Mouse (Mus musculus) hindlimb bud, embryonic 11.5 days (tissue): ENCODE data around the gene Usp6nl.

Source experiments
- DNase-seq: peaks from one replicate; pipeline ENCODE4 v3.0.0-alpha.2; 2012; ENCODE audit warnings: low read depth, low spot score; ENCODE audit errors: extremely low spot score

Gene Usp6nl

DNA sequence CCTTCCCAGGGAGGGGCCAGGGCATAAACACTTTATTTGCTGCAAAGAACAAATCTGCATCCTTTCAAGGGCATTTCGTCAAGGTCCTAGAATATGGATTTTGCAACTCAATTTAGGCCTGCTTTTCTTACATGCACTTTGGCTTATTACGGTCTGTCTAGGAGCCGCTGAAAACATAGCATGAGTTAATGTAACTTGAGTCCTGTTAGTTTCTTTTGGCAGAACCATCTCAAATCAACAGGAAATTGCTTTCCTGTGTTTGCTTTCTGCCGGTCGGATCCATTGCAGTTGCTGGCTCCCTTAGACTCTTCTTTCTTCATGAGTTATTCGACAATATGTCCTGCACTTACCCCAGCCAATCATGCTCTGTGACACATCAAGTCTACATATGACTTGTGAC is 143.9 kb downstream of the Usp6nl start:
- DNase-seq: no peak

DNA sequence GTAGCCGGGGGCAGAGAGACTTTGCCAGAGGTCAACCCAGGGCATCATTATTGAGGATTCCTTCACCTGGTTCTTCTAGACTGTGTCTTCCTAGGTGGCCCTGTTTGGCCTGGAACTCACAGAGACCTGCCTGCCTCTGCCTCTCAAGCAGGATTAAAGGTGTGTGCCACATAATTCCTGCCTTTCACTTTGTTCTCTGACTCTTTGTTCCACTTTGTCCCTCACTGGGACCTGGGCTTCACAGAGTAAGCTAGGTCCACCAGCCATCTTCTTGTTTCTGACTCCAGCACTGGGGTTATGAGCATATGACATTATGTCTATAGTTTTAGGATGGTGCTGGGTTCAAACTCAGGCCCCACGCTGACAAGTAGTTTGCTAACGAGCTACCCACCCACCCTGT is 144.9 kb downstream of the Usp6nl start:
- no peak for DNase-seq

DNA sequence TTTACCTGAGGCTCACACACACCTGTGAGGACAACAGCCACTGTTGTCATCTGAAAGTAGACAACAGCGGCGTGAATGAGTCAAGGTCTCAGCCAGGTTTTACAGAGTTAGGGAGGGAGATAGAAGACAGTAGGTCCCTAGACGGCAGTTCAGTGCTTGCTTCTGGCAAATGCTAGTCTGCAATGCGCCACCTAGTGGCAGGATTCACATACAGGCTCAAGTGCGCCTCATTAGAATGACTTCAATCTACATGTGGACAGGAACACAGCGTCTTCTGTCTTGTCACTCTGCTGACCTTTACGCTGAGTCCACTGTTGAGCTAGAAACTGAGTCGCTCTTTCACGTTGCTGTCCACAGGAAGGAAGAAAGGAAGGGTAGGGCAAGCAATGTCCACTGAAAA is 146.7 kb downstream of the Usp6nl start:
- peak; percentile 71 for DNase-seq

DNA sequence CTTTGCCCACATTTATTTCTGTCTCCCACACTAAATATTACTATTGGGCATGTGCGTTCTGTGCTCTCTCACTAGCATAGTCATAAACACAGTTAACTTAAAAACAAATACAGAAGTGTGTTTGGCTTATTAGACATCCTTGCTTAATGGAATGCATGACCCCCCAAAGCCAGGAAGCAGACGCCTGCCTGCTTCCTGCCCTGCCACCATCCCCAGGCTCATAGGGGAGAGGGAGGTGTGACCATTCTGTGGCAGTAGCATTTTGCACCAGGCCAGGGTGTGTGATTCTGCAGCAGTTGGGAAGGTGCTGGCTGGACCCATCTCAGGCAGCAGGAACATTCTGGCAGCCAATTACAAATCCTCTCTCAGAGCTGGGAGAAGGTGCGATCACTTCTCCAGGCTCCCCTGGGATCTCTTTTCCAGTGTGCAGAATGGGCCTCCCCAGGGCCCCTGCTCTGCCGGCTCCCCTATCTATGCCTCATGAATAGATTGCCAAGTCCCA is 148.7 kb downstream of the Usp6nl start:
- DNase-seq: no peak

DNA sequence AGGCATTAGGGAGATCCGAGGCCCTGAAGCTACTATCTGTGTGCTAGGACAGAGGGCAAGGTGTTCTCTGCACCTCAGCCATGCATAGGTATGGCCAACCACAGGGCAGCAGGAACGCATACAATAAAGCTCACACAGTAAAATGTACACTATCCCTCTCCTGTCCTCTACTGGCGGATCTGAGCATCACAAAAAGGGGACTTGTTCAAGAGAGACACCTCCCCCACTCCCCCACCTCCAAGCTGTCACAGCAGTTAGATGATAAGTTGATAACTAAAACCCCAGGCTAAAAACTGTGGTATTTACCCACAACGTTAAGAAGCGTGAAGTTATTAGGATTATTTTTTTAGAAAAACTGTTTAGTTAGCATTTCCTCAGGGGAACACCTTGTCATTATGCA is 151.4 kb downstream of the Usp6nl start:
- no peak for DNase-seq

DNA sequence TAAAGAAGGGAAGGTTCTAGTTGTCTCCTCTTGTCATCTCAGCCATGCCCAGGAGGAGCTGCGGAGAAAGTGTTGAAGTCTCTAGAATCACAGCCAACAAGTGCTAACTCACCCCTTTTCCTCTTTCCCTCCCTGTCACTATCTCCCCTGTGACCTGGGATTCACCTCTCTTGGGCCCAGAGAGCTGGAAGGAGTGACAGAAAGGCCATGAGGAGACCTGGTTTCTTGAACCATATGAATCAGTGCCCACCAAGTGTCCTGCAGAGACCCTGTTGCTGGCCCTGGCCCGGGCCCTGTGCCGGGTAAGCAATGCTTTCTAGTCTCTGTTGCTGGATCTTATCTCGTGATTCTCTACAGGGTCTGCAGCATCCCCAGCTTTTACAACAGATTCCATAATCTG is 155.4 kb downstream of the Usp6nl start:
- no peak for DNase-seq

DNA sequence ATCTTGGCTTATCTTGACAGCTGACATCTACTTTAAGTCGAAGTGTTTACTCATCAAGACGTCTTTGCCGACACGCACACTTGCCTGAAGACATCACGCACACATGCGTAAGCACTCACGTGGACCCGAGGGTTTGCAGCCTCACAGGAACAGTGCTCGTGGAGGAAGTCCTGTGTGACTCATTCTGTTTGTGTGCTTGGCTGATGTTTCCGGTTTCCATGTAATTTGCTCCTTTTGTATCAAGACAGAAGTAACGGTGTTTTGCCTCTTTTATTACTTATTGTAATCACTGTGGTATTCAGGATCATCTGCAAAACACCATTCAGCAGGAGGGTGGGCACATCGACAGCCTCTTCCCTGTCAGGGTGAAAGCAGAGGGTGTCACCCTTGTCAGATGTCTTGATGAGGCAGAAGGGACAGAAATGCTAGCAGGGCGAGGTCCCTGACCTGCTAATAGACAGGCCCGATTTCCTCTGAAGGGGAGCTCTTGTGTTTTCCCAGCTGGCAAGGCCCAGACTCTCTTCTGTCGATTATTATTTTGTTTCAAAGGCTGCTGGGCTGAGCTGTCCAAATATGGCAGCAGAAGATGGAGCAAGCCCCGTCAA is 156.0 kb downstream of the Usp6nl start:
- no peak for DNase-seq

DNA sequence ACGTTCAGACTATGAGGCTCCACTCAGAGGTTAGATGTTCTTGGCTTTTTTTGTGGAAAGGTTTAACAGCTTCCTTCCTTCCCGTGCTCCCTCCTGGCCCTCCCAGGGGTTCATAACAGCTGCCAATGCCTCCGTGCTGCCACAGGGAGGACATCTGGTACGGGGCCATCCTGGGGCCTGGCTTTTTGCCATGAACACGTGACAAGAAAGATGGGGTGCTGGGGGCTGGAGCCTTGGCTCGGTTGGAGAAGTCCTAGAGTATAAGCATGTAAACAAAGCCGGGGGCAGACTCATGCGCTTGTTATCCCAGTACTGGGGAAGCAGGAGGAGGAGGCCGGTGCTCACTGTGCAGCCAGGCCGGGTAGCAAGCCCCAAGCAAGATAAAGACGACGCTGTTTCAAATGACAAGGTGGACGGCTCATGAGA is 156.5 kb downstream of the Usp6nl start:
- DNase-seq: no peak

DNA sequence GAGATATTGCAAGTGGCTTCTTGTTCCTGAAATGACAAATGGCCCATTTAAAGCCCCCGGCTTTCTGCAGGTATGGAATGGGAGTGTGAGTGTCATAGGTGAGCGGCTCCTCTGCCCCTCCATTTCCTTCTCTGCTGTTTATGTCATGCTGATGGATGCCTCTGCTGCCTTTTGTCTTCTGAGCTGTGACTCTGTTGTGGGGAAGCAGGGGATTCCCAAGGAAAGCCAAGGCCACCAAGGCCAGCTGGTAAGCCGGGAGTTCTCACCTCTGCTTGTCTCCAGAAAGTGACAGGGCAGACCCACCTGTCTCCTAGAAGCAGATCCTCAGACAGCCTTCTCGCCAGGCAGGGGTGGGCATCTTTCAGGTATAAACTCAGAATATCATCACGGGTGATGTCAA is 157.2 kb downstream of the Usp6nl start:
- DNase-seq: no peak

DNA sequence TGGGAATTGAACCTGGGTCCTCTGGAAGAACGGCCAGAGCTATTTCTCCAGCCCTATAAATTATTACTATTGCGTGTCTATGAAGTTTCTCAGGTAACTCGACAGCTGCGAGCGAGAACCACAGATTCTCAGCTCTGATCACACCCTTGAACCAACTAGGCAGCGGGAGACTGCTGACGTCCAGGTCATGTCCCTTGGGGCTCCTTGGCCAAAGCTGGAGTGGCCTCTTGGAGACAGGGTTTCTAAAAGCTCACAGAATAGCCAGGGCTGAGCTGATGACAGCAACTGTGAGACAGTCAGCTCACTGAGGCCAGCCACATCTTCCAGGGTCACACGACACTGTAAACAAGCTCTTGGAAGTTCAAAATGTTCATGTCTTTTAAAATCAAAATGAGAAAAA is 159.5 kb downstream of the Usp6nl start:
- no peak for DNase-seq

DNA sequence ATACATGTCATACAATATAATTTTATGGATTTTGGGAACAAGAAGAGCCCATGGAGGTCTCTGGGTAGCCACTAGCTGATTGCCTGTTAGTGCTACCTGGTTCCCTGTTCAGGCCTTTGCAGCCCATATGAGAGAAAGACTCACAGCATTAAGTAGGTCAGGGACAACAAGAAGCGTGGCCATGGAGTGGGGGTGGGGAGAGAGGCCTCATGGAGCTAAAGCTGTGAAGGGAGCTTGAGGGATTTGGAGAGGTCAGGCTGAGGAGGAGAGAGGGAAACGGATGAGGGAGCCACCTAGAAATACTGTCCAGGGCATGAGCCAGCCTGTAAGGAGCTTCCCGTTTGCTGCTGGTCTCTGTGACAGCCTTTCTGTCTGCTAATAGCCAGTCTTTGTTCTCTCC is 159.9 kb downstream of the Usp6nl start:
- no peak for DNase-seq

DNA sequence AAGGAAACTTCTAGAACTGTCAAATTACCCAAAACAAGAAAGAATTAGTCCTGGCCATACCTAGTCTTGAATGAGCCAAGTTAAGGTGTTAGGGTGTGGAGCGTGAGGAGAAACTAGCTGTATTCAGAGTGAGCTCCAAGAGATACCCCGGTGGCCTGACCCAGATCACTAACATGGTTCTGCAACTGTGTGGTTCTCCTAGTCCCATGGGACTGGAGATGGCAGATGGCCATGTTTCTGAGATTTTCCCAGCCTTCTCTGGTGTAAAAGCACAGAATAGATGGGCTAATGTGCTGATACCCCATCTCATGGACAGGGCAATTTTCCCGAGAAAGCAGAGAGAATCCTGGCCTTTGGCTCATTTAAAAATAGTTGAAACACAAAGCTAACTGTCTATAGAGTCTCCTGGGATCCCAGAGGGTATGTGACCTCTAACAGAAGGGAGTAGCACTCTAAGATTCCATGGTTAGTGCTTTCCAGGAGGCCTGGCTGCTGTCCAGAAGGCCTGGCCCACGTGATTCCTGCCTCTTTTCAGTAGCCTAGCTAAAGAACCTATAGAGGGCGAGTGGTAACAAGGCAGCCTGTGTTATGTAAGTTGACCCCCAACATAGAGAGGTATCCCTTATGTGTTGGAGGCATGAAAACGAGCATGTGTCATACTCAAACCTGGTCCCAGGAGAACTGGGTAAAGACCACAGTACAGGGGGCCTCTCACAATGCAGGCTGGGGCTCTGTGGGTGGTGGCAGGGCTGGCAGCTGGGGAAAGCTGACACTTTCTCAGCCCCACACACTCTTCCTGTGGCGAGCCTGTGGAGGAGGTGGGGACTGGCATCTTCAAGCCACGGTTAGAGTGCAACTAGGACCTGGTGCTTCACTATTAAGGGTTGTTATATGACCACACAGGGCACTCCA is 160.9 kb downstream of the Usp6nl start:
- no peak for DNase-seq

DNA sequence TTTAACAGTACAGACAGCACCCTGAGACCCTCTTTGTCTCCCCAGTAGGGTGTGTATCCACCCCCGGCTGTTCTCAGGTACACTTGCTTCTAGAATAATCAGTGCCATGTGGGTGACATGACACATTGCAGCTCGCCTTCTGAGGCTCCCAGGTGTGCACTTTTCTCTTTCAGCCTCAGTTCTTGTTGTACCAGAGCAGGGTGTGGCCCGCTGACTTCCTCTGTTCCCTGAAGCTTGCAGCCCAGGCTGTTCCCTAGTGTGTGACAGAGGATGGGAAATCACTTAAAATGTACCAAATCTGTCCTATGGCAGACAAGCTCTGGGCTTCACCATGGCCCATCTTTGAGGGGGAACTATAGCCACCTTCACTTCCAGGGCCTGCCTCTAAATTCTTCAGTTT is 161.7 kb downstream of the Usp6nl start:
- no peak for DNase-seq

DNA sequence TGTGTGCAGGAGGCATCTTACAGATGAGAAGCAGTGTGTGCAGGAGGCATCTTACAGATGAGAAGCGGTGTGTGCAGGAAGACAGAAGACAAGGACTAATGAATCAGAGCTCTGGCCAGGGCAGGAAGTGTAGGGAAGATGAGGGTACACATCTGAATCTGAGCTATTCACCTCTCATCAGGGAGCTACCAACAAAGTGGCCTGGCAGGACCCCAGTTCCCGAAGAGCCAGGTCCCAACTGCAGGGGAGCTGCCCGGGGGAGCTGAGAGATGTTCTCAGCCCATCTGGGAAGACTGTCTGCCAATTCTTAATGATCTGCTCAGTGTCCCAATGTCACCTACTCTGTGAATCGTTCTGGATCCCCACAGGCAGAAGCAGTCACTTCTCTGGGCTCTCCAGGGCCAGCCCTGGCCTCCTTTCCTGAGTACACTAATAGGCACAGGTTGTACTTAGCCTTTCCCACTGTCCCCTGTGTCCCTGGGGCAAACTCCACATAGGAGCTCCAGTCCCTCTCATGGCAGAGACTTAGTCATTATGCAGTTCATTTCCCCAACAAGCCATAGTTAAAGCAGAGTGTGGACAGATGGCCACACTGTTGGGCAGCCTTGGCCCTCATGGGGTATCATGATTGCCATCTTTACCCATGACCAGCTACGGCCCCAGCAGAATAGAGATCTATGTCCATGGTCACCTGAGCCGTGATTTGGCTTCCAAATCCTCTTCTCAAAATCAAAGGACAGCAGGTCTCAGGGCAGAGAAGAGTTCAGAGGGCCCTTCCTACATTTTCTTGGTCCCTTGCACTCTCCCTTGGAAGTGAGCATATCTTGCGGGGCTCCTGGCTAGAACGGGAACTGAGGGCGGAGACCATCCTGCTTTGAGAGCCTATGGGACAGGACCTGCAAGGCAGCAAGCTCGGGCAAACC is 165.4 kb downstream of the Usp6nl start:
- DNase-seq: no peak

DNA sequence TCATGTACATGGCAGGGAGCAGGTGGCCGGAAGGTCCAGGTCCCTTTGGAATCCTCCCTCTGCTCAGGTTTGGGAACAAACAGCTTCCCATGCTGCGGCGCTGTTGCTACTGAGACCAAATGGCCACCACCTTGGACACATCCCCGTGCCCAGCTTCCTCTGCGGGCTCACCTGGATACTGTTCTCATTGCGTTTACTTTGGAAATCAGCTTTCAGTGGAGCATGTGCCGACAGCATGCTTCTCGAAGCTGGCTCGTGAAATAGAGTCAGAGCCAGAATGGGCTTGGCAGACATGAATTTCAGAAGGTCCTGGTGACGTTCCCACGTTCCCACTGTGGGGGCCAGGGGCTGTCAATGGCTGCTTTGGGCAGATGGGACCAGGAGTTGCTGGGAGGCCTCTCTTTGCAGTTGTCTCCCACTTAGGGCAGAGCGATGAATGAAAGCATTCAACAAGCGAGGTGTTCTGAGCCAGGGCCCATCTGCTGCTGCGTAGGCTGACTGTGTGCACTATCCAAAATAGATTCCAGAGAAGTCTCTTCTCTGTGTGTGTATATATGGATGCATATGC is 166.1 kb downstream of the Usp6nl start:
- no peak for DNase-seq

DNA sequence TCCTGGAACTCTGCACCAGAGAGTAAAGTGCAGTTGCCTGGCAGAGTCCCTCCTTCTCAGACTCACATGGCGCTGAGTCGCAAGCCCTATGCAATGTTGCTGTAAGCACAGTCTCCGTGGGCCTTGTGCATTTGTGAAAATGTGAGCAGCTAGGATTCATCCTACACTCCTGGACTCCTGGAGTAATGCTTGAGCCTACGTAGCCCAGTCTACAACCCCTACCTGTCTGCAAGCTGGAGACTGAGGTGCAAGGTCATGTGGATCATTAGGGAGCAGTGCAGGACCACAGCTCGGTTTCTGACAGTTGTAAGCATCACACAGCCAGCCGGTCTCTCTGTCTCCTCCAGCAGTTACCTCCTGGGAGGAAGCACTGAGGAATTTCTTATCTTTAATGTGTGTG is 167.6 kb downstream of the Usp6nl start:
- DNase-seq: no peak

DNA sequence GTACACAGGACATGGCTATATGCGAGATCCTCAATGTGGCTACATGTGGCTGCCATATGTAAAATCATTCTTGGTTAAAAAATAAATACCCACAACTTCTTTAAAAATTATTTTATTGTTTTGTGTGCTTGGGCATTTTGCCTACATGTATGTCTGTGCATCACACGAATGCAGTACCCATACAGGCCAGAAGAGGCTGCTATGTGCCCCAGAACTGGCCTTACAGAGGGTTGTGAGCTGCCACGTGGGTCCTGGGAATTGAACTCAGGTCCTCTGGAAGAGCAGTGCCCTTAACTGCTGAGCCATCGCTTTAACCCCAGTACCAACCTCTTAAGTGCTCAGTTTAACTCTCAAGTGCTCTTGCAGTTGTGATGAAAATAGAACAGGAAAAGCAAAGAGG is 168.4 kb downstream of the Usp6nl start:
- no peak for DNase-seq

DNA sequence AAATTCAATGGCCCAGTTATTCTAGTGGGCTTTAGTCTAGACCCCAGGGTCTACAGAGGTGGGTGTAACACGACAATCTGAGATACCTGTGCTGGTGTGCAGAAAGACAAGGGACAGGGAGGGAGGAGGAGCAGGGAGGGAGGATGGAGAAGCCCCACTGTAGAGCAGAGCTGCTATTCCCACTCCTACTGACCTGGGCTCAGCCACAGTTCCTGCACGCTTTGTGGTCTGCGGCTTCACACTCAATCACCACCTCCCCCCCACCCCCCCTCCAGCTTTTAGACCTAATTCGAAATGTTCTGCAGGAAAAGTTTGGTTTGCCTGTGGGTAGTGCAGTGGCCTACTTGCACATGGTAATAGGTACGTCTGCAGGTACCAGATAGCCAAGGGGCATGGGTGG is 171.4 kb downstream of the Usp6nl start:
- no peak for DNase-seq
